16 mouse cellular contexts compared by ENCODE assay signal in the genomic region with DNA sequence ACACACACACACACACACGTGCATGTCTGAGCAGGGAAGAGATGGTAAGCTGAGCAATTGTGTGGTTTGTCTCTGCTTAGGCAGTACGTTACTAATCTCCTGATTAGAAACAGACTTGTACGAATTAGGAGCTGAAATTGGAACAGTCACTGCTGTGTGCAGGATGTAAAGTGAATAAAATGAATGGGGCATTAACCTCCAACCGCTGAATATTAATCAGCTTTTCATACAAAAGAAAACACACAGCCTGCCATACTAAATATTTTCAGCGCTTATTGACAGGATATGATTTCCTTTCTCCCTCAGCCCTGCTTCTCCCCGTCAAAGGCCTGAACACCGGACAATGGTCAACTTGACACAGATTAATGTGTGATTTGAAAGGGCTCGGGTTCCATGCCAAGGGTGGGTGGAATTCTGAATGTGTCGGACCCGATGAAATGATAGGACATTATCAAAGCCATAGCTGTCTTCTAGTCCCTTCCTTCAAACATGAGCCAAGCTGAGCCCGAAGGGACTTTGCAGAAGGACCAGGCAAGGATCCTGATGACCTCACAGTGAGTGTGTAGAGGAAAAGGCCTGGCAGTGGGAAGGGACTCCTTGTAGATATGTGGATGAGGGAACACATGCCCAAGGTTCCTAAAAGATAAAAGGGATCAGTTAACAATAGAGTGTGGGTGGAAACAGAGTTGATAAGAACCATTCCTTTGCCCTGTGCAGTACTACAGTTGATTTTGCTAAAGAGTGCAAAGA.
A peak's percentile ranks its signal among the peaks of the same experiment; 100 is the strongest.
DNase-seq lines count a peak whose midpoint lies in the region; ATAC-seq and TF ChIP-seq lines count a peak whose summit lies in the region.
"Had no signal": no experiment of that assay in that cellular context is flagged by ENCODE, and none has a peak within 500 bp of the region (broad histone marks: within the 10 kb centered on the region; RNA-seq: fewer than 3 reads in every experiment).

No protein-coding gene starts in this region.

- no peak for TF ChIP-seq CTCF in kidney, adult 2 months (conservative IDR thresholded peaks at IDR 0.05; ENCODE audit: insufficient read depth, insufficient read length, low read depth, low read length)

- H3K4me1 ChIP-seq in heart, embryonic 10.5 days: peaks cover 8% of the 10 kb centered on the region
- no peaks in the 10 kb centered on the region for H3K4me1 ChIP-seq in embryonic facial prominence, embryonic 11.5 days (ENCODE audit: control insufficient read depth, insufficient read depth, low read length)
- peaks cover 16% of the 10 kb centered on the region for H3K4me1 ChIP-seq in hindbrain, embryonic 10.5 days (replicated peaks)
- peaks cover 7% of the 10 kb centered on the region; the same call in 1 of the 2 replicates for H3K4me1 ChIP-seq in midbrain, embryonic 11.5 days (ENCODE audit: control insufficient read depth, insufficient read depth, low read length)
- H3K4me1 ChIP-seq in kidney, adult 2 months (ENCODE audit: control insufficient read depth, insufficient read depth, low read length): no peaks in the 10 kb centered on the region

- H3K27me3 ChIP-seq in heart, embryonic 10.5 days (ENCODE audit: insufficient read depth, poor library complexity, severe bottlenecking): no peaks in the 10 kb centered on the region
- no peaks in the 10 kb centered on the region for H3K27me3 ChIP-seq in embryonic facial prominence, embryonic 11.5 days (ENCODE audit: control insufficient read depth, insufficient read depth, low read length)
- no peaks in the 10 kb centered on the region for H3K27me3 ChIP-seq in hindbrain, embryonic 10.5 days (ENCODE audit: insufficient read depth, poor library complexity, severe bottlenecking)
- H3K27me3 ChIP-seq in midbrain, embryonic 11.5 days (ENCODE audit: control insufficient read depth, insufficient read depth, low read length): no peaks in the 10 kb centered on the region
- H3K27me3 ChIP-seq in kidney, adult 2 months (replicated peaks; ENCODE audit: control insufficient read depth, insufficient read depth, low read length): no peaks in the 10 kb centered on the region
- H3K27me3 ChIP-seq: limb, embryonic 15.5 days had no signal

- 69% methylated on average over 11 of the region's 11 CpGs for WGBS in heart, embryonic 10.5 days
- WGBS in embryonic facial prominence, embryonic 11.5 days: 40% methylated on average over 11 of the region's 11 CpGs
- WGBS in hindbrain, embryonic 10.5 days: 54% methylated on average over 11 of the region's 11 CpGs
- 49% methylated on average over 11 of the region's 11 CpGs for WGBS in midbrain, embryonic 11.5 days
- WGBS in kidney, adult 2 months: 51% methylated on average over 11 of the region's 11 CpGs

- peak; percentile 71 for DNase-seq in heart, embryonic 10.5 days (ENCODE audit: low spot score)
- no peak for DNase-seq in heart, adult 8-10 months (ENCODE audit: low spot score)
- peak; percentile 70 for DNase-seq in embryonic facial prominence, embryonic 11.5 days (ENCODE audit: low spot score)
- DNase-seq in hindbrain, embryonic 10.5 days (ENCODE audit: low spot score): peak; percentile 18
- DNase-seq in midbrain, embryonic 11.5 days (ENCODE audit: low spot score, missing footprints): peak; percentile 86
- no peak for DNase-seq in adrenal gland, postnatal 10 days
- DNase-seq in kidney, adult 2 months: no peak
- DNase-seq in spleen, postnatal 14 days (ENCODE audit: low spot score in 2 of 2): no peak
- DNase-seq: B cell, adult 2 months; cerebellum, postnatal 36 days; kidney, adult 18-20 months; layer of hippocampus, postnatal 36 days; right cerebral cortex, adult 18-20 months; thymus, postnatal 14 days had no signal

- H3K9ac ChIP-seq in embryonic facial prominence, embryonic 11.5 days (replicated peaks; ENCODE audit: low read length): no peak overlapping the region
- H3K9ac ChIP-seq in midbrain, embryonic 11.5 days (ENCODE audit: low read length): no peak overlapping the region
- H3K9ac ChIP-seq: limb, embryonic 15.5 days had no signal

- no peaks in the 10 kb centered on the region for H3K9me3 ChIP-seq in heart, embryonic 10.5 days
- H3K9me3 ChIP-seq in embryonic facial prominence, embryonic 11.5 days (replicated peaks; ENCODE audit: control insufficient read depth, low read length): no peaks in the 10 kb centered on the region
- H3K9me3 ChIP-seq in hindbrain, embryonic 10.5 days: no peaks in the 10 kb centered on the region
- no peaks in the 10 kb centered on the region for H3K9me3 ChIP-seq in midbrain, embryonic 11.5 days (ENCODE audit: control insufficient read depth, low read length)
- H3K9me3 ChIP-seq: limb, embryonic 15.5 days had no signal

- H3K36me3 ChIP-seq in heart, embryonic 10.5 days: no peaks in the 10 kb centered on the region
- no peaks in the 10 kb centered on the region for H3K36me3 ChIP-seq in embryonic facial prominence, embryonic 11.5 days (replicated peaks; ENCODE audit: control insufficient read depth, insufficient read depth, low read depth, low read length)
- no peaks in the 10 kb centered on the region for H3K36me3 ChIP-seq in hindbrain, embryonic 10.5 days
- H3K36me3 ChIP-seq in midbrain, embryonic 11.5 days (ENCODE audit: control insufficient read depth, insufficient read depth, low read length): no peaks in the 10 kb centered on the region
- H3K36me3 ChIP-seq in kidney, adult 2 months (ENCODE audit: control insufficient read depth, insufficient read depth, low read length): no peaks in the 10 kb centered on the region
- H3K36me3 ChIP-seq: G1E; limb, embryonic 15.5 days had no signal

- no peak overlapping the region for H3K4me3 ChIP-seq in heart, embryonic 10.5 days
- H3K4me3 ChIP-seq in embryonic facial prominence, embryonic 11.5 days (ENCODE audit: low read depth, low read length): no peak overlapping the region
- no peak overlapping the region for H3K4me3 ChIP-seq in hindbrain, embryonic 10.5 days
- no peak overlapping the region for H3K4me3 ChIP-seq in midbrain, embryonic 11.5 days (ENCODE audit: low read depth, low read length)
- H3K4me3 ChIP-seq in kidney, adult 2 months (ENCODE audit: insufficient read depth, low read depth, low read length): no peak overlapping the region
- H3K4me3 ChIP-seq: limb, embryonic 15.5 days had no signal

- H3K27ac ChIP-seq in heart, embryonic 10.5 days: no peak overlapping the region
- H3K27ac ChIP-seq in embryonic facial prominence, embryonic 11.5 days (replicated peaks; ENCODE audit: low read depth, low read length): no peak overlapping the region
- peak overlapping the region; percentile 70 for H3K27ac ChIP-seq in hindbrain, embryonic 10.5 days
- H3K27ac ChIP-seq in midbrain, embryonic 11.5 days (ENCODE audit: low read depth, low read length): no peak overlapping the region
- H3K27ac ChIP-seq in kidney, adult 2 months (ENCODE audit: insufficient read depth, low read depth, low read length): no peak overlapping the region
- H3K27ac ChIP-seq: limb, embryonic 15.5 days had no signal

- no peak for TF ChIP-seq POLR2A in kidney, adult 2 months (IDR thresholded peaks at IDR 0.05; ENCODE audit: low read depth, low read length)

- H3K4me2 ChIP-seq in embryonic facial prominence, embryonic 11.5 days (ENCODE audit: low read depth, low read length): no peak overlapping the region
- no peak overlapping the region for H3K4me2 ChIP-seq in midbrain, embryonic 11.5 days
- H3K4me2 ChIP-seq: limb, embryonic 15.5 days had no signal

- ATAC-seq in embryonic facial prominence, embryonic 11.5 days (replicated peaks; ENCODE audit: insufficient number of reproducible peaks, low FRiP score, low TSS enrichment, low read depth): 0 out of 2 replicates have a peak, but pooled peaks have one; percentile 34
- peak; percentile 68 for ATAC-seq in midbrain, embryonic 11.5 days (ENCODE audit: low FRiP score)

Comparison
In these comparisons a context has a peak if more than half of its experiments do, and no peak if none do; other contexts are left out.
1. DNase-seq: peak in heart, embryonic 10.5 days (single experiment), embryonic facial prominence, embryonic 11.5 days (single experiment), hindbrain, embryonic 10.5 days (single experiment) and midbrain, embryonic 11.5 days (single experiment); none in heart, adult 8-10 months (single experiment), adrenal gland, postnatal 10 days (single experiment), kidney, adult 2 months (single experiment) and spleen, postnatal 14 days (0 of 2).